Mouse (Mus musculus): ENCODE results near the gene Prkce.

Prkce gene

GRCm38 (mm10) chr17:86299576-86299975 is 132.0 kb downstream of the Prkce start:
- DNase-seq (ENCODE audit: low read depth, low spot score): no peak

- peak; percentile 93 for DNase-seq (ENCODE audit: low read depth, low spot score)
Measured at GRCm38 (mm10) chr17:86300774-86301595, 133.4 kb downstream of the Prkce start.

GRCm38 (mm10) chr17:86302266-86302665 is 134.7 kb downstream of the Prkce start:
- no peak for DNase-seq (ENCODE audit: low read depth, low spot score)

GRCm38 (mm10) chr17:86302861-86303331 is 135.3 kb downstream of the Prkce start:
- no peak for DNase-seq (ENCODE audit: low read depth, low spot score)

- DNase-seq (ENCODE audit: low read depth, low spot score): no peak
Measured at GRCm38 (mm10) chr17:86303401-86304243, 136.0 kb downstream of the Prkce start.

GRCm38 (mm10) chr17:86304923-86305630 is 137.5 kb downstream of the Prkce start:
- DNase-seq (ENCODE audit: low read depth, low spot score): no peak

GRCm38 (mm10) chr17:86306161-86306560 is 138.6 kb downstream of the Prkce start:
- DNase-seq (ENCODE audit: low read depth, low spot score): no peak

- no peak for DNase-seq (ENCODE audit: low read depth, low spot score)
Measured at GRCm38 (mm10) chr17:86313413-86314139, 146.0 kb downstream of the Prkce start.

GRCm38 (mm10) chr17:86315874-86316273 is 148.3 kb downstream of the Prkce start:
- DNase-seq (ENCODE audit: low read depth, low spot score): no peak

- no peak for DNase-seq (ENCODE audit: low read depth, low spot score)
Measured at GRCm38 (mm10) chr17:86316771-86317170, 149.2 kb downstream of the Prkce start.

- no peak for DNase-seq (ENCODE audit: low read depth, low spot score)
Measured at GRCm38 (mm10) chr17:86317197-86317596, 149.6 kb downstream of the Prkce start.

GRCm38 (mm10) chr17:86319967-86320602 is 152.5 kb downstream of the Prkce start:
- peak; percentile 83 for DNase-seq (ENCODE audit: low read depth, low spot score)

- DNase-seq (ENCODE audit: low read depth, low spot score): no peak
Measured at GRCm38 (mm10) chr17:86322840-86323239, 155.3 kb downstream of the Prkce start.

GRCm38 (mm10) chr17:86323310-86323709 is 155.7 kb downstream of the Prkce start:
- no peak for DNase-seq (ENCODE audit: low read depth, low spot score)

GRCm38 (mm10) chr17:86323909-86324686 is 156.5 kb downstream of the Prkce start:
- DNase-seq (ENCODE audit: low read depth, low spot score): no peak

GRCm38 (mm10) chr17:86324756-86325155 is 157.2 kb downstream of the Prkce start:
- no peak for DNase-seq (ENCODE audit: low read depth, low spot score)

GRCm38 (mm10) chr17:86325317-86325716 is 157.7 kb downstream of the Prkce start:
- no peak for DNase-seq (ENCODE audit: low read depth, low spot score)

GRCm38 (mm10) chr17:86327958-86328357 is 160.4 kb downstream of the Prkce start:
- DNase-seq (ENCODE audit: low read depth, low spot score): no peak

- no peak for DNase-seq (ENCODE audit: low read depth, low spot score)
Measured at GRCm38 (mm10) chr17:86329273-86330075, 161.9 kb downstream of the Prkce start.

All from telencephalon, adult 2 months (tissue).